Mouse (Mus musculus): ENCODE data around the gene Hoxb6. TPM values are rescaled to one million over a fixed set of nuclear protein-coding genes. Genes with fewer than 3 reads are reported as not detected.

Hoxb6 gene
- total RNA-seq, 2 experiments from 2014 or later: not detected

DNA sequence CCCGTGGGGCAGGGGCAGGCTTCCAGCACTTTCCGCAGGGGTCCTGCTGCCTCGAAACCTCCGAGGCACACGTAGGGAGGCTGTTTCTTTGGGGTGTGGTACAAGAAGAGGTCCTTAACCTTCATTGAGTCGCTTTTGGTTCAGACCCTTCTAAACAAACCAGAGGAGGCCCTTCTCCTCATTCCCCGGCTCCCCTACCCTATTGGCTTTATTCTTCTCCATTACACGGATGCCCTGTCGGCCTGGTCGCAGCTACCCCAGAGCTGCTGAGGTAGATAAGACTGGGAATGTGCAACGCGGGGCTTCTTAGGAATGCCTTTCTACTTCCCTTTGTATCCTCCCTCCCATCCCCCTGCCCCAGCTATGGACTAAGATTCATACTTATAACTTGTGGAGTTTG lies 34.4 kb downstream of the Hoxb6 start:
- no peak for DNase-seq
- intact Hi-C loops (cut with DNase I): no loop called here

- intact Hi-C loops (cut with DNase I): no loop called here
- no peak for DNase-seq
These were observed 34.8 kb downstream of the Hoxb6 start for GRCm38 (mm10) chr11:96327122-96327521.

DNA sequence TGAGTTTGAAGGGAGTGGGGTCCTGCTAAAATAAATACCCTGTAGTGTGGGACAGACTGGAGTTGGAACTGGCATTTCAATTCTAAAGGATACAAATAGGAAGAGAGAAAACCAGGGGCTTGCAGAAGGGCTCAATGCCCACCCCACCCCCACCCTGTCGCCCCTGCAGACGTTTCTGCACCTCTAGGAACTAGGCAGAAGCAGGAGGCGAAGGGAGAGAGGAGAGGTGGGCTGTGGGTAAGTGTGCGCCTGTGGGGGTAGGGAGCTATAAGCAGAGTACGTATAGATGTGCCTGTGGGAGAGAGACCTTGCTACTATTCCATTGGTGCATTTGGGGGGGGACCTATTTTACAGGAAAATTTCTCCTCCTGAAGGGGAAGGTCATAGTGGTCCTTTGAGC lies 35.5 kb downstream of the Hoxb6 start:
- intact Hi-C loops (cut with DNase I): no loop called here

DNA sequence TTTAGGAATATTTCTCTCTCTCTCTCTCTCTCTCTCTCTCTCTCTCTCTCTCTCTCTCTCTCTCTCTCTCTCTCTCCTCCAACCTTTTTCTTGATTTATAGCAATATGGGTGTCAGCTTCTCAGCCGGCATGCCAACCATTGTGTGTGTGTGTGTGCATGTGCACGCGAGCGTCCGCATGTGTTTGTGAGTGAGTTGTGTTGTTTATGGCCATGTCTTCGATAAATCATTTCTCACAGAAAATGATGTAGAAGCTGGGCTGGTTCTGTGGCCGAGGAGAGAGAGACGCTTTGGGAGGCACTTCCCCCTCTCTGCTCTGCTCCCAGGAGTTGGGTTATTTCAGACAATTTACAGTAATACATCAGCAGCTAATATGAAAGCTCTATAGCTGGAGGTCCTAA lies 36.3 kb downstream of the Hoxb6 start:
- DNase-seq: no peak
- intact Hi-C loops (cut with DNase I): no loop called here

More for the DNA sequence above, 35.5 kb downstream of the Hoxb6 start:
- no peak for DNase-seq

DNA sequence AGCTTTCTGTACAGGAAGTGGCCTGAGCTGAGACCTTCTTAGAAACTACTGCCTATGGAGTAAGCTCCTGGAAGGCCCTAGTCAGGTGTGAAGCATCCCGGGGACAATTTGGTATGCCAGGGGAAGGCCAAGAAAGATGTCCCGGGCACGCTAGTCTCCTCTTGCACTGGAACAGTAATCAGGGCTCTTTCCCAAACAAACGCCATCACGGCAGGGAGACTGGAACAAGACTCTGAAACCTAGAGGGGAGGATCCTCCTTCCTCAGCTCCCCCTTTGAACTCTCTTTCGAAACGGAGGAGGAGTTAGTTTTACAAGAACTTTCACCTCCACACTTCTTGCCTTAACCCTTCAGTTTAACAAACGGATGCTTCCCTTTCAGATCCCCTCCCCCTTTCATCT lies 39.8 kb downstream of the Hoxb6 start:
- intact Hi-C loops (cut with DNase I): no loop called here
- no peak for DNase-seq

DNA sequence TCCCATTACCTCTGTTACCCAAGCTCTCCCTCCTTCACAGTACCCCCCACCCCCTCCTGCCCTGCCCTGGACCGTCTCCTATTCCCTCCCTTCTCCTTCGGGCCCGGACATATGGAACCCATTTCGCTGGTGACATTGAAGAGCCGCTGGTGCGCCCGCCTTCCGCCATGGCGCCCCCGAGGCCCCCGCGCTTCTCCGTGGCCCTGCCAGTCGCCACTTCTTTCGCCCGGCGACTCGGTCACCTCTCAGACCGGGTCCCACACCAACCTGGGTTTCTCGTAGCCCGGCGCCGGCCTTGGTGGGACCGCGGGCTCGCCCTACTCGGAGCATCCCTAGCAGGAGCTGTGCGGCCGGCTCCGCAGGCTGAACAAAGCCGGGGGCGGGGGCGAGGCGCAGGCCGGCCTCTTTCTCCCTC lies 40.3 kb downstream of the Hoxb6 start:
- intact Hi-C loops (cut with DNase I): no loop called here
- DNase-seq: no peak

DNA sequence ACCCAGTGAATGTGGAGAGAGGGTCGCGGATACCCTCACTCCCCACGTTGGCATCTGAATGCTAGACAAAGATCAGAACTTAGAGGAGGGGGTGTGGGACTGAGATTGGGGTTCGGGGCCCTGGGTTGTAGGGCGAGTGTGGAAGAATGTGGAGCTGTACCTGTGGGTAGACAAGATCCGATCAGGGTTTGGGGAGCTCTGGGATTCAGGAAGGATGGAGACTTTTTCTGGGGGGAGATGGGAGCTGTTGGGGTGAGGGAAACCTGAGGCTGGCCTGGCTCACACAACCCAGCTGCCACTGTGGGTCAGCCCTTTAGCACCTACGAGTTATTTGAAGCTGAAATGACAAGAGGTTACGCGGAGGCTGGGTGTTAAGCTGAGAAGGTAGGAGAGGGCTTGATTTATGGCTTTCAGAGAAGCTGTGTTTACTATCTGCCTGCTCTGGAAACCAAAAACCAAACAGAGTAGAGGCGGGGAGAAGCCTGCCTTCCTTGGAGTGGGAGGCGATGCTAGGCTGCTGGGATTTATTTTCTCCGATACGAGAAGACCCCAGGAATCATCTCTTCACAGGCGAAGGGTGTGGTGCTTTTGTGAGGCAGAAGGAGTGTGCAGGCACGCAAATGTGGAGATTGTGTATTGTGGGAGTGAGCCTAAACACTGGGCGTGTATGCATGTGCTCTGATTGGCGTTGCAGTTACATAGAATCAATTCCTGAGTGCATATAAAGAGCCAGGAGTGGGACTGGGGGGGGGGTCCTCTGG lies 41.1 kb downstream of the Hoxb6 start:
- no peak for DNase-seq
- intact Hi-C loops (cut with DNase I): no loop called here

GRCm38 (mm10) chr11:96334002-96334364 lies 41.7 kb downstream of the Hoxb6 start:
- no peak for DNase-seq
- intact Hi-C loops (cut with DNase I): no loop called here

- no peak for DNase-seq
- intact Hi-C loops (cut with DNase I): no loop called here
These were observed 42.7 kb downstream of the Hoxb6 start for GRCm38 (mm10) chr11:96334998-96335397.

DNA sequence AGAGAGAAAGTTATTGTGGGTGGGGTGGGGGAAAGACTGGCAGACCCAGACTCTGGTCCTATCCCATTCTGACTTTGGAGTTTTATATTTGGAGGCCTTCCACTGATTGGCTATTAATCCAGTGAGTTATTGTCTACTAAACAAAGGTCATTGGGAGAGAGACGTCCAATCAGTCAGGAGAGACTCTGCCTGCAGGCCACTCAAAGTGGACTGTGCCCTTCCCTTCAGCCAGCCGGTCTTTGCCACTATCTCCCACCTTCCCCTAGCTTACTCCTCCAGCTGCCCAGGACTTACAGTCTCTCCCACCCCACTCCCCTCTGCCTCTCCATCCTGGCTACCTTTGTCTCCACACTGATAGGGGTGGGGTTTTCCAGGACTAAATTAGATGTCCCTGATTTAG lies 44.3 kb downstream of the Hoxb6 start:
- intact Hi-C loops (cut with DNase I): no loop called here

DNA sequence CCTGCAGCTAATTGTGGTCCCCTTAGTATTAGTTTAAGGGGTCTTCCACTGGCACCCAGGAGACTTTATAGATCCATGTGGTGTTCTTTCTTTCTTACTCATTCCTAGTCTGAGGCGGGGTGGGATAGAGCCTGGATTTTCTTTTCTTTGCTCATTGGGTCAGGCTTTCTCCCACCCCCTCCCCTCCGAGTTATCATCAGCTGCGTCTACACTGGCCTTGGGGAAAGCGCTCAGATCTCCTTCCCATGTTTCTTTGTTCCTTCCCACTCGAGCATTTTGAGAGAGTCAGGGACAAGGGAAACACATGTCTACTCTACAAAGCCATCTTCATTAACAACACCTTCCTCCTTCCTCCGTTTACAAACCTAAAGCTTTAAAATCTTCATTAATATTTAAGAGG lies 44.8 kb downstream of the Hoxb6 start:
- DNase-seq: no peak
- intact Hi-C loops (cut with DNase I): no loop called here

More for the DNA sequence above, 44.3 kb downstream of the Hoxb6 start:
- DNase-seq: no peak

- DNase-seq: no peak
- intact Hi-C loops (cut with DNase I): no loop called here
These were observed 46.9 kb downstream of the Hoxb6 start for GRCm38 (mm10) chr11:96338957-96339855.

DNA sequence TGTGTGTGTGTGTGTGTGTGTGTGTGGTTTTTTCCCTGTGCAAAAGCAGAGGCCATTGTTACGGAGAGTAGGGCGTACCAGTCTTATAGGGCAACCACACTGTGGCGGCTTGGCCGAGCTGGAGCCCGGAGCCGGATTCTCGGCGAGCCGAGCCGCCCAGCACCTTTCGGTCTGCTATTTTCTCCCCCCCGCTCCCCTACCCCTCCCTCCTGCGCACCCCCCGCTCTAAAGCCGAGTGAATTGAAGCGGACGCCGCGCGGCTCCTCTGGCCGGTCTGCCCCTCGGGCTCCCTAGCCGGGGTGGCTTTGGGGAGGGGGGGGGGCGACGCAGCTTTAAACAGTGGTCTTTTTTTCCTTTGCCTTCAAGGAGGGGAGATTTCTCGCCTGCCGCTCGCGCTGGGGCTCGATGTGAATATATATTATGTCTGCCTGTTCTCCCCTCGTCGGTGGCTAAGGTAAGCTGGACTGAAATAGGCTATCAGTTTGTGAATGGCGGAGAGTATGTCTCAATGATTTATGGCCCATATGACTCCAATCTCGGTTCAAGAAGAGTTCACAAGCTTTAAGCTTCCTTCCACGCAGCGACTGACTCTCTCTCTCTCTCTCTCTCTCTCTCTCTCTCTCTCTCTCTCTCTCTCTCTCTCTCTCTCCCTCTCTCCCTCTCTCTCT lies 48.6 kb downstream of the Hoxb6 start:
- no peak for DNase-seq
- intact Hi-C loops (cut with DNase I): no loop called here

DNA sequence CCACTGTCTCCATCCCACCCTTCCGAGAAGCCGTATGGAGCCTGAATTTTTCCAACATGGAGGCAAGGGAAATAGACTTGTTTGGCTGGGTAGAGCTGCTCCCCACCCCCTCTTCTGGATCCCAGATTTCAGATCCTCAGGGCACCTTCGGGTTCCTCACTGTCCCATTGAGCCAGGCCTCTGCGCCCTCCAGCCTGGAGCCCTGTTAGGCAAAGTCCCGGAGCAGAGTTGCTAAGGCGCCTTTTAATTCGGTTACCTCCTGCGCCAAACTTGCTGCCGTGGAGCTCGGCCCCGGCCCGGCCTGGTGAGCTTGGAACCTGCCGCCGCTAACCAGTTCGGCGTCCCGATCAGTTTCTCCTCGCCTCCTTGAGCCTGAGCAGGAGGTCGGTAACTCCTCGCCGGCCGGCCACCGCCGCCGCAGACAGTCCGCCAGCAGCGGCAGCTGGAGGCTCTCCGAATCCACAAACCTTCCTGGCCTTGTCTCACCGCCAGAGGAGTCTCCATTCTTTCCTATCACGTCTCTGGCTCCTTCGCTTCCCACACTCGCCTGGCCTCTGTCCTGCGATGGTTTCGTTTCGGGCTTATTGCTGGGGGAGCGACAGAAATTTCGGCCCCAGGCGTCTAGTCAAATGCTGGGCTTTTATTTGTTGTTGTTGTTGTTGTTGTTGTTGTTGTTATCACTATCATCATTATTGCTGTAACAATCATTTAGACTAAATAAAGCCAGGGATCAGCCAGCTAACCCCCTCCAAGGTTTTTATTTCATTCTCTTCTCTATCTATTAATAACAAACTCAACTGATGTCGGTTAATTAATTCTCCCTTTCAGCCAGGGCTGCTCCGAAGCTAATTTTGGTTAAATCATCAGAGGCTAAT lies 49.7 kb downstream of the Hoxb6 start:
- DNase-seq: no peak
- intact Hi-C loops (cut with DNase I): no loop called here

- intact Hi-C loops (cut with DNase I): no loop called here
- no peak for DNase-seq
These were observed 50.3 kb downstream of the Hoxb6 start for GRCm38 (mm10) chr11:96342576-96342930.

GRCm38 (mm10) chr11:96343206-96343745 lies 51.0 kb downstream of the Hoxb6 start:
- intact Hi-C loops (cut with DNase I): no loop called here
- no peak for DNase-seq

- DNase-seq: no peak
- intact Hi-C loops (cut with DNase I): no loop called here
These were observed 52.0 kb downstream of the Hoxb6 start for GRCm38 (mm10) chr11:96344061-96344877.

- intact Hi-C loops (cut with DNase I): no loop called here
- DNase-seq: no peak
These were observed 52.5 kb downstream of the Hoxb6 start for GRCm38 (mm10) chr11:96344878-96345159.

GRCm38 (mm10) chr11:96345220-96345892 lies 53.1 kb downstream of the Hoxb6 start:
- no peak for DNase-seq
- intact Hi-C loops (cut with DNase I): no loop called here
